Mouse (Mus musculus): ENCODE data around the gene Sipa1l1.

DNA sequence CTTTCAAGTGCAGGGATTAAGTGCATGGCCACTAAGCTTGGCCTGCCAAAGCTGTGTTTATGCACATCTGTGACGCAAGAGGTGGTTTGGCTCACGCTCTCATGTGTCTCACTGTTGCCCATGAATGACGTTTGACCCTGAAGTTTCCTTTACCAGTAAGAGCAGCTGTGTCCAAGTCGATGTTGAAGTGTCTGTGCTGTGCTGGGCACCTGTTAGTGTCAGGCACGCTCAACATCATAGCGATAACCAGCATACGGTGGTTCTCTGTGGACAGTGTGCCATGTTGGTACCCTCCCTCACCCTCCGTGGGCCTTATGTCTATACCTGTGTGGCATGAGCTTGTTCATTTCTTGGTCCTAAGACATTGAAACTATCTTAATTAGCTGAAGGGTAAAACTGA, 249.9 kb downstream of the Sipa1l1 start:
- TF ChIP-seq CTCF (IDR thresholded peaks at IDR 0.05; ENCODE audit: low read depth) (no peak), EP300 (IDR thresholded peaks at IDR 0.05; ENCODE audit: low read depth) (no peak)
